Mouse (Mus musculus) spleen, postnatal 10 days (tissue): Measurements from ENCODE around the gene Fchsd2.

Experiments
- DNase-seq, 2 experiments: peaks; one replicate each; pipeline ENCODE4 v3.0.0; 2021 to 2022; ENCODE audit warnings: low spot score in 2 of 2

The Fchsd2 gene

DNA sequence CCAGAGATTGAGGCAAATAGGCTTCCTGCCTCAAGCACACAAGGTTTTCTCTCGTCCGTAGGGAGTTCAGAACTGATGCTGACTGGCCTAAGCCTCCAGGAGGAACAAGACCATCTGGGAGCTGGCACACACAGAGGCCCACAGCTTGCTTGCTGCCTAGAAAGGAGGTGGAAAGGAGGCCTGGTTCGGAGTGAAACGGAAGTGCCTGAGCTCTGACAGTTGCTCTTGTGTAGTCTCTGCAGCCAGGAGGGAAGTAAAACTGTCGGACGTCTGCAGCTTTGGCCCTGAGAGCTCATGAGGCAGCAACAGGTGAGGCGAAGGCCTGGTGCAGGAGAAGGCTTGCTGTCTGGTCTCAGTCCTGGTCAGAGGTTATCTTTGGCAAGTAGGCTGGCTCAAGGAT, at the start of gene Fchsd2:
Fchsd2 (plus strand) TSS at position 246 of the 400 bp plus-strand sequence.
- DNase-seq, result peak; percentile 21 to 52

DNA sequence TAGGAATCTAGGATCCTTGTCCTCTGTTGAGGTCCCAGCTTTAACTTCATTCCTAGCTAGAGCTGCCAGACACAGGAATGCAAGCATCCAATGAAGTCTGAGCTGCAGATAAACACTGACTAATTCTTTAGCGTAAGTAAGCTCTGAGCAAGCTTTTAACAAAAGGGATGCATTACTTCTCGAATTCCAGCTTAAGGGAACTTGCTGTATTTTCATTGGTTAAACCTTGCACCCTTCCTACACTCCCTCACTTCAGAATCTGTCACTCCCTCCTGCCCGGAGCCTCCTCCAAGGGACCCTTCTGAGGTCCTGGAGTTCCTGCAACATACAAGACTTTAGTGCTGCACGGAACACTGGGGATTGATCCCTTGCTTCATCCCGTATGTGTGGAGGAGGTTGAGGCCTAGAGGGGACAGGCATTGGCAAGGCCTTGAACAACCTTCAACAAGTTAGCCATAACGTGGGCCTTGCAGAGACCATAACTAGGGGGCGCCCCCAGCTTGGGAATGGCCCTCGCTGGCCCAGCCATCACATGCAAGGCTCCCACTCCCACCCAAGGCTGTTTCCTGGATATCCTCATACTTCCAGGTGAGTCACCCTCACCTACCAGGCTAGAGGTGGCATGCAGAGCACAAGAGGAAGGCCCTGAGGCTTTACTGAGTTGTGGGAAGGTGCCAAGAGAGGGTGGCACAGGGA, 48.7 kb upstream of the Fchsd2 start:
- no peak for DNase-seq

DNA sequence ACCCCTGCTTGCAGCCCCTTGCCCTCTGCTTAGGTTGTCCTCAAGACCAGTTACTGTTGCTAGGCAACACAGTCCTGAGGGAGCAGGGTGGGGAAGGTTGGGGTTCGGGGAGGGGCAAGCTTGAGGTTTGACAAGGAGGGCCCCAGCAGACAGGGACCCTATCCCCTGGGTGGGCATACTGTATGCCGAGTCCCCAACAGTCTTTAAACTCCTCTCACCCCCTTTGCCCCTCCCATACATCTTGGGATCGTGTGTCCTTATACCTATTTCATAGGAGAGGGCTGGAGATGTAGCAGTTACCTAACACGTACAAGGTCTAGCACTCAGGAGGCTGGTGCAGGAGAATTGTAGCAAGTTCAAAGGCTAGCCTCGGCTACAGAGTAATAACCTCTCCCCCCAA, 44.4 kb upstream of the Fchsd2 start:
- no peak for DNase-seq

DNA sequence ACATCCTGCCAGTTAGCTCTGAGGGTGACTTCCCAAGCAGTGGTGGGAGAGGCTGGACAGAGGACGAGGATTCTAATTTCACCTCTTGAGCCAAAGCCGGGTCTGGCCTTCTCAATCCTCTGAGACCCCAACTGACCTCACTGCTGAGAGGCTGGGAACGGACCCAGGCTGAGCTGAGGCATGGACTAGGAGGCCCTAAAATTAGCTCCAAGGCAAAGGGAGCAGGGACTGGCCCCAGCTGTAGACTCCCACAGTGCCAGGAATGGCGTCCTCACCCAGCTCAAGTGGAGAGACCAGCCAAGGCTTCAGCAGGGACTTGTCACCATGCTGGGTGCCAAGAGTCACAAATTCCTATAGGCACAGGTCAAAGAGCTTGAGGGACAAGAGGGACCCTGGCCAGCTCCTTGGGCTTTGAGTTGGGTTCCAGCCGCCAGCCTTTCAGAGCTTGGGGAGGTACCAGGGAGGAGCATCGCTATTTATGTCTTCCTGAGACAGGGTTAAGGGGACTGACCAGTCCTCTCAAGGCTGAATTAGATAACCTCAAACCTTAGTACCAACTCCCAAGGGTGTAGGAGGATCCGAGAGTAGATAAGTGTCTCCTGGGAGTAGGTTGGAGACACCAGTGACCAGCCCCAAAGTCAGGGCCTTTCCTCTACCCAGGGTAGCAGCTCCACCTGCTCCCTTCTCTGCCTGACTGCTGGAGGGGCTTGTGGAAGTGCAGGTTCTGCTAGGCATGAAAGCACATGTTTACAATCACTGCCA, 43.2 kb upstream of the Fchsd2 start:
- no peak for DNase-seq

DNA sequence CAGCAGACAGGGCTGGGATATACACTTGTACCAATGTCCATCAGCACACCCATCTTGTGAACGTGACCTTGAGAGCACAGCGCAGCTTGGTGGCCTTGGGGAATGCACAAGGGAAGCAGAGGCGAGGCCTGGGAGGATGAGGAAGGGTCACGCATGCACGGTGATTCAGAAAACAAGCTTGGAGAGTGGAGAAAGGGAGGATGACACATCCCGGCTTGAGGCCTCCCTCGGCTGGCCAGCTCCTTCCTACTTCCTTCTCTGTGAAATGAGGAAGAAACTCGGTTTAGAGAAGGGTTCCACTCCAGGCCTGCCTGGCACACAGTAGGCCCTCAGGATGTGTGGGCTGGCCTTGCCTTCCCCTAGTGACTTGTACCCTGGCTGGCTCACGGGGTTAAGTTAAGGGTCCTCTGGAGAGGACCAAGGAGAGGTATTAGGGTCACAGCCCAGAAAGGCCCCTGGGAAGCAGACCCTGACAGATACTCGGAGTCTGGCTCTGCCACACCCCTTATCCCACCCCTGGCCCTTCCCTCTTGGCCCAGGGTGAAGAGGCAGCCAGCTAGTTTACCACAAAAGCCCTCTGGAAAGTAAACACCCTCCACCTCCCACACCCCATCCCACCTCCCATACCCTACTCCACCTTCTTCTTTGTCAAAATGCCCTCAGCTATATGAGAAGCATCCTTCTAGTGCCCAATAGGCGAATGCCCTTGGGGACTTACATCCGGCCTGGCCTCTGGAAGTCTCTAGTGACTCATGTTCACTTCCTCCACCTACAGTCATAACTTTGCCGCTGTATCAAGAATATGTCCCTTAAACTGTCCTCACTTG, 41.7 kb upstream of the Fchsd2 start:
- no peak for DNase-seq

DNA sequence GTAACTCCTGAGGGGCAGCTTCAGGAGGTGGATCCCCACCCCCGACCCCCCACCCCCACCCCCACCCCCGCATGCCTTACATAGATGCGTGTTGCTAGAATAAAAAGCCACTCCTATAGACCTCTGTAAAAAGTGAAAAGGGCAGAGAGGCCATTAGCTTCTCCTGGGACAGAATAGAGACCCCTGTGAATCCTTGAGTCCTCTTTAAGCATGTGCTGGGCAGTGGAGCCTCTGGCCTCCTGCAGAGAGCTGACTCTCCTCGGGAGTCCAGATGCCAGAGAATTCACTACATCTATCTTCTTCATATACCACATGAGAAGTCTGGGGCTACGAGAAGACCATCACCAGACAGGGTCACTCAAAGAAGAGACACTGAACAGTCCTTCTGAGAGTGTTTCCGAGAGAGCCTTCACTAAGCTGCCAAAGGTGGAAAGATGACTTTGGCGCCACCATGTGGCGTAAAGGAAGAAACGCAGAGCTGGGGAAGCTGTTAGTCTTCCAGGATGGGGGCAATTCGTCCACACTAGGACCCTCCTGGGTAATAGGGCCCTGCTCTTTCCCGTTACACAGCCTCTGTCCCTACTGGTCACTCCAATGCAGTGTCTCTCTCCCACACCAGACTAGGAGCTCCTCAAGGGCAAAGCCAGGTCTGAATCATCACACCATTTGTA, 41.0 kb upstream of the Fchsd2 start:
- peak; percentile 38 to 61 for DNase-seq

DNA sequence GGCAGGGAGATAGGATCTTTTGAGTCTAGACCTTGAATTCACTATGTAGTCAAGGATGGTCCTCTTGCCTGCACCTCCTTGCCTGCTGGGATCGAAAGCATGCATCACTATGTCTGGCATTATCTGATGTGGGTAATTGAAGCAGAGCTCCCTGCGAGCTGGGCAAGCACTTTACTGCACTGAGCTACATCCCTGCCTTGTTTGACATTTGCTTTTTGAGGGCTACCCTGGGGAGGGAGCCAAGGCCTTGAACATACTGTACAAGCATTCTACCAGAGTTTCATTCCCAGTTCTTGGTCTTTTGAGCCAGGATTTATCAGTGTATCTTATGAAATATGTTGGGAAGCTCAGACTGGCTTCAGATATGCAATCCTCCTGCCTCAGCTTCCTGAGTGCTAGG, 39.5 kb upstream of the Fchsd2 start:
- DNase-seq, result no peak

DNA sequence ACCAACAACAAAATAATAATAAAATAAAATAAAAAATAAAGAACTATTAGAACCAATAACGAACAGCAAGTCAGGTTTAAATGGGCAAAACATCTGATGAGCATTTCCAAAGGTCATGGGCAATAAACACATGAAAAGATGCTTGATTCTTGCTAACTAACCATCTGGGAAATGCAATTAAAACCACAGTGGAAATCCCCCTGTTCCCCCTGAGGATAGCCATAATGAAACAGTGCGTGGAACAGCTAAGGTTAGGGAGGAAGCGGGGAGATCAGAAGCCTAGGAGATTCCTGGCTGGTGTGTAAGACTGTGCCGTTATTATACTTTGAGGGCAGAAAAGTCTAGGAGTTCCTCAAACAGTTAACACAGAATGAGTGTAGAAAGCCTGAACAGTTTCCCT, 35.4 kb upstream of the Fchsd2 start:
- no peak for DNase-seq

DNA sequence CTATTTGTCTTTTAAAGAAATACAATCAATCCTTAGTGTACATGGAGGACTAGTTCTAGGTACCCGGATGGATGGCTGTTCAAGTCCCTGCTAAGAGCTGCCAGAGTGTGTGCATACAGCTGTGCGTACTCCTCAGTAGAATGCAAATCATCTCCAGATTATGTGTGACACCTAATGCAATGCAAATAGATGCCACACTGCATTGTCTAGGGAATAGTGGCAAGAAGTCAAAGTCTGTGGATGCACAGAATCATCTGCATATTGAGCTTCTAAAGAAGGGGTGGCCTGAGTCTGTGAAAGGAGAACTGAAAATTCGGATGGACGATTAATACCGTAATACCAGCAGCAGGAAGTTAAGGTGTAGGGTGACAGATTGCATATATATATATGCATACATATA, 33.5 kb upstream of the Fchsd2 start:
- no peak for DNase-seq

DNA sequence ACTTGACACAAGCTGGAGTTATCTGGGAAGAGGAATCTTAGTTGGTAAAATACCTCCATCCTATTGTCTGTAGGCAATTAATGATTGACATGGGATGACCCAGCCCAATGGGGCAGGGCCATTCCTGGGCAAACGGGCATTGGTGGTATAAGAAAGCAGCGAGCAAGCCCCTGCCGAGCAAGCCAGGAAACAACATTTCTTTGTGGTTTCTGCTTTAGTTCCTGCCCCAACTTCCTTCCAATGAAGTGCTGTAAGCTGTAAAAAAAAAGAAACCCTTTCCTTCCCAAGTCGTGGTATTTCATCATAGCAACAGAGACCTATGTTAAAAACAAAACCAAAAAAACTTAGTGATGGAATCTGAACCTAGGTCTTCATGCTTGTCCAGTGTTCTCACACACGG, 32.2 kb upstream of the Fchsd2 start:
- DNase-seq, result no peak

DNA sequence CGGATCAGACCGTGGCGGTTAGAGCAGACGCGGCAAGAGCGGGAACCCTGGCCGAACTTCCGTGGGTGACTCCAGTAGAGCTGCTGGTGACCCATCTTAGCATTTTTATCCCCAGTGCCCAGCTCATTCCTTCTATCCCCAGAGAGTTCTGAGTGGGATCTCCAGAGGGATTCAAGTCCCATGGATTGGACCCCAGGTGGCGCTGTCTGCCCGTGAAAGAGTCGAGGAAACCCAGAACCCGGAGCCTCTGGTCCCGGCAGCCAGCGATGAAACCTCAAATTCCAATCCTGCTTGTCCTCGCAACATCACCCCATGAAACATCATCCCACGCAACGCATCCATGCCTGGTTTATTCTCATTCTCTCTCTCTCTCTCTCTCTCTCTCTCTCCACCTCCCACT, 31.3 kb upstream of the Fchsd2 start:
- DNase-seq, result peak; percentile 50 to 80

DNA sequence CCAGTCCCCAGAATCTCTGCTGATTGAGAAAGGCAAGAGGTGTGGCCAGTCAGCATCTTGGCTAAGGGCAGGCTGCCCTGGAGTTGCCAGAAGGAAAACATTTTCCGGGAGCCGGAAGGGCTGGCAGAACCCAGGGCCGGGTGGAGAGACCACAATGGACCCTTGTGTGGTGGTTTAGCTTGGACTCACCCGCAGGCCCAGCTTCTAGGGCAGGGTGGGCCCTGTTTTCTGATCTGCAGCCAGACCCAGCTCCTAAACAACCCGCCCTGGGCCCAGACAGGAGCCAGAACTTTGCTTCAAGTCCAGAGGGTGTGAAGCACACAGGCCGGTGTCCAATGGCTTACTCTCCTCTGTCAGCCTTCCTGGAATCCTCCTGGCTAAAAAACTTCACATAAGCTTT, 30.4 kb upstream of the Fchsd2 start:
- no peak for DNase-seq

DNA sequence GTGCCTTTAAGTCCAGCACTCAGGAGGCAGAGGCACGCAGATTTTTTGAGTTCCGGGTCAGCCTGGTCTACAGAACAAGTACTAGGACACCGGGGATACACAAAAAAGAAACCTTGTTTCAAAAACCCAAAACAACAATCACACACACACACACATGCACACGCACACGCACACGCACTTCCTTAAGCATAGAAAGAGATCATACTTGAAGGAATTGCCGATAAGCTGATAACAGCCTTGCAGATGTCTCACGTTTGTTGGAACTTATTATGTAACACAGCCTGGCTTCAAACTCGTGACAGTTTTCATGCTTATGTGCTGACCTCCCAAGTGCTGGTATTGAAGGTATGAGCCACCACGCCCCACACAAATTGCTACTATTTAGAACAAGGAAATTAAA, 29.1 kb upstream of the Fchsd2 start:
- DNase-seq, result no peak

DNA sequence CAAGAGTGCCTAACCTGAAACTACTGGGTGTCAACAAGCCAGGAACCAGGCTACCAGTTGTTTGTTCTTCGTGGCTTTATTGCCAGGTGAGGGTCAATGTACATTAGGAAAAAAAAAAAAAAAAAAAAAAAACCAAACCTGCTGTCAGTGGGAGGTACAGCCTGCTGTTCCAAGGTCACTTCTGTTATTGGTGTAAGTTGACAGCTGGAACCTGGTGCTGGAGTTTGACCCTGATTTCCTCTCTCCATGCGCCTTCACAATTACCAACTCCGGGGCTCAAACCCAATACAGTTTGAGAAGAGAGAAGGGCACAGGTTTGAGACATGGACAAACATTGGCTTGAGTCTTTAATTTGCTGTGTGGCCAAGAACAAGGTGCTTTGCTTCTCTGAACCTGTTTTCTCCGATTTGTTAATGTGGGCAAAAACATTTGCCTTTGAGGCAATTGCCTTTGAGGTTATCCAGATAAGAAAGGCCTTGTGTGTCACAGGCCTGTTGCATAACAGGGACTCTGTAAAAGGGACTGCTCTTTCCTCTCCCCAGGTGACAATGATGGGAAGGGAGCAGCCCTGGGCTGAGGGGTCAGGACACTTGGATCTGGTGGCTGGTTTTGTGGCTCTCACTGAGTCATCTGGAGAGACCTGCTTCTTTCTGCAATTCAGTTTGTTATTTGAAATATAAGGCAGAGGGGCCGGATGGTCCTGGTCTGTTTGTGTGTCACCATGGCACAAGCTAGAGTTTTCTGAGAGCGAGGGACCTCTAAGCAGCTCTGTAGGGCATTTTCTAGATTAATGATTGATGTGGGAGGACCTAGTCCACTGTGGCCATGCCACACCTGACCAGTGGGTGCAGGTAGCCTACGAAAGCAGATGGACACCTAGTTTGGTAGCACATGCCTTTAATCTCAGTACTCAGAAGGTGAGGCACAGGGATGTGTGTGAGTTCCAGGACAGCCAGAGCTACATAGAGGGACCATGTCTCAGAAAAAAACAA, 27.7 kb upstream of the Fchsd2 start:
- DNase-seq, result no peak

DNA sequence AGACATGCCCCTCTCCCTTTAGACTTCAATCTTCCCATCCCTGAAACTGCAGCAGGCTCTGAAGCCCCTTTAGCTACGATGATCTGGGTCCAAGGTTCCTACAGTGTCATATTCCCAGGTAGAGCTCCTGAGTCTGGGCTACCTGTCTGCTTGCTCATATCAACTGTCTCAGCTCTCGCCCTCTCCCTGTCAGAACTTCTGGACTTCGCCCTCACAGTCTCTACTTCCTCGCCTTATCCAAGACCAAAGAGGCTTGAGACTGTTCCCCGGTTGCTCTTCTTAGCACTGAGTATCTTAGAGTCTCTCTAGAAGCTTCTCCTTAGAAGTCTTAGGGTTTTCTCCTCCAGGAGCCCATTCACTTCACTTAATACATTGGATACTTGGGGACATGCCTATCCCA, 26.7 kb upstream of the Fchsd2 start:
- DNase-seq, result no peak

DNA sequence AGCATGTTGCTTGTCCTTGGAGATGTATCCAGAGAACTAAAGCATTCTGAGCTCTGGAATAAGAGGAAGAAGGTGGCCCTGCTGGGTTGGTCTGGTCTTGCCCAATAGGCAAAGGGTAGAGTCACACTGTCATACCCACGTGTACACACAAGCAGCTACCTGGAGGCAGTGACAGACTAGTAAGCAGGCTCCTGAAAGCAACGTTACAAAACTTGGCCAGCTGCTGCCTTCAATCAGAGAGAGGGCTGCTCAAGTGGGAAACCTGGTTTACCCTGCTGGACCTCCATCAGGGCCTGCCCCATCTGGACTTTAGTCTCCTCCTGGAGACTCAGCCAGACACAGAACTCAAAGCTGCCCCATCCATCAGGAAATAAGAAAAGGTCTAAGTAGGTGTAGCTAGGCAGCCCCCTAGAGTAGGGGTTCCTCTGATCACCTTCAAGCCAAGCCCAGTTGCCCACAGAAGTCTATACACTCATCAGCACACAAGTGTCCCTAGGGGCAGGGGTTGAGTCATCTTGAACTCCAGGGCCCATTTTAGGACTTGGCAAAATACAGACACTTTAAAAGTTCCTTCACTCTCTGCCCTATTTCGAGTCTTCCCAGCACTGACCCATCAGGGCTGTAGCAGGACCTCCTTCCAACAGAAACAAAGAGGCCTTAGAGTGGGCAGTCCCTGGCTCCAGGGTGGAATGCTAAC, 25.9 kb upstream of the Fchsd2 start:
- no peak for DNase-seq

DNA sequence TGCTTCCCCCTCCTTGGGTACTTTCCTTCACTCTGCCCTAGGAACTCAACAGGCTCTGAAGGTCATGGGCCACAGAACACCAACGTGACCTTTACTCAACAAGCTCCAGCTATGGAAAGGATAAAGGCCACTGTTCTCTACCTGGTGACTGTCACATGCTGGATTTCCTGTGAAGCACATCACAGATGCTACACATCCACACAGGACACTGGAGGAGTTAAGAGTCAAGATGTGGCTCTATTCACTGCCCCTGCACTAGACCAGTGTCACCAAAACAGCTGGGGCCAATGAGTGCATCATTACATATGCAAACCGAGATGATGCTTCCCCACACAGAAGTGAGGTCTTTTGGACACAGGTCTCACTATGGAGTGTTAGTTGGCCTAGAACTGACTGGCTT, 25.1 kb upstream of the Fchsd2 start:
- DNase-seq, result no peak

DNA sequence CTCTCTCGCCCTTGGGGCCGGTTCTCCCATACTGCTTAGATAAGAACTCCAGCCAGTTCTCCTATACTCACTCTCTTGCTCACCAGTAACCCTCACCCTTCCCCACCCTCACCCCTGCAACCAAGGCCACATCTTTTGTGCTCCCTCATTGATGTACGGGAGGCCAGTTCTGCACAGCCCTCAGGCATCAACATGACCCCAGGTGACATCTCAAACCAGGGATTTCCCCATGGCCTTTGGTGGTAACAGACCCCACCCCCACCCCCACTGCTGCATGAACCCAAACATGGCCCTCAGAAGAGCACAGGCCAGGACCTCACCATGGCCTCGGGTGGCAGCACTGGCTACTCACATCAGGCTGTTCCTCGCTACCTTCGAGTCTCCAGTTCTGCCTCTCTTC, 23.4 kb upstream of the Fchsd2 start:
- DNase-seq, result no peak

DNA sequence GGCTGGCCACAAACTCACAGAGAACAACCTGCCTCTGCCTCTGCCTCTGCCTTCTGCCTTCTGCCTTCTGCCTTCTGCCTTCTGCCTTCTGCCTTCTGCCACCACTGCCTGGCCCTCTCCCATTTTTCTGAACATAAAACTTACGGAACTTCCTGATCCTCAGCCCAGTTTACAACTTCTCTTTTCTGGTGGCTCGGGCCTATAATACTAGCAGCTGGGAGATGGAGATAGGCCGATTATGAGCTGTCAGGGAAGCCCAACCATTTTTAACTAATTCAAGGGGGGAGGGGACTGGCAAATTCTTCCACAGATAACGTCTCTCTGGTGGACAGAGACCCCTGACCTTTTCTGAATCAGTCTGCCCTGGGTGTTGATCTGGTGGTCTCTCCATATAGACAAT, 22.3 kb upstream of the Fchsd2 start:
- no peak for DNase-seq

DNA sequence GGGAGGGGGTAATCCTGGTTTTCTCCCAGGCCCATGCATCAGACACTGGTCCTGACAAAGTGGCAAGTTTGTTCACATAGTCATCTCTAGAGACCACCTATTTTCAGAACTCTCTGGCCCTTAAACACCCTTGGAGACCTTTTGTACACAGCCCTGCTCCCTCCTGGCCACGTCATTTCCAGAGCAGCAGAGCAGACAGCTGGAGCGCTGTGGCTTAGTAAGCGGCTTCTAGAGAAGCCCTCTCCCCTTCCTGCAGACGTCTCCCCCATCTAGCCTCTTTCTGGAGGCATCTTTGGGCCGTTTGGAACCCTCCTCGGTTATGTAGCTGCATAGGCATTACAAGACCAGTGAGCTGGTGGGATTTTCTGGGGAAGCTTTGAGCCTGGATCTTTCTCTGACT, 21.6 kb upstream of the Fchsd2 start:
- DNase-seq, result no peak
